Mouse (Mus musculus): ENCODE measurements around the gene Grhl1.
A peak's percentile ranks its signal among the peaks of the same experiment; 100 is the strongest.
"Not testable (repeated sequence)": the region's sequence is repeated elsewhere in the genome, so short reads cannot be mapped to it uniquely, and the experiment has no call there.

Grhl1 gene

DNA sequence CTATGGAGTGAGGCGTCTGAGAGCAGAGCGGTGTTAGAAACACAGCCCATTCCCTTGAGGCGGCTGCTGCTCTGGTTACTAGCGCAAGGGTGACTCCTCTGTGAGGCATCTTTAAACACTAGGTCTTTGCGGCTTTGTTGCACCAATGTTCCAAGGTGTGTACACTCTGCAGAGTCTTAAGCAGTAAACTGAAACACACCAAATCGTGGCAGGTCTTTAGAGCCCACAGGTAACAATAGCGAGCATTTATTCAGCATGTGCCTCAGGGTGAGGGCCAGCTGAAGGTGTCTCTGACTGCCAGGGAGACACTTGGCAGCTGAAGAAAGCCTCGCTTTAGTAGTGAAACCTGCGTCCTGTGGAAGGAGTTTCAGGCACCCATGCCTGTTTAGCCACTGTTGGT, 20.0 kb downstream of the Grhl1 start:
- no peak for DNase-seq

GRCm38 (mm10) chr12:24592956-24593672, 21.0 kb downstream of the Grhl1 start:
- DNase-seq = peak; percentile 48

DNA sequence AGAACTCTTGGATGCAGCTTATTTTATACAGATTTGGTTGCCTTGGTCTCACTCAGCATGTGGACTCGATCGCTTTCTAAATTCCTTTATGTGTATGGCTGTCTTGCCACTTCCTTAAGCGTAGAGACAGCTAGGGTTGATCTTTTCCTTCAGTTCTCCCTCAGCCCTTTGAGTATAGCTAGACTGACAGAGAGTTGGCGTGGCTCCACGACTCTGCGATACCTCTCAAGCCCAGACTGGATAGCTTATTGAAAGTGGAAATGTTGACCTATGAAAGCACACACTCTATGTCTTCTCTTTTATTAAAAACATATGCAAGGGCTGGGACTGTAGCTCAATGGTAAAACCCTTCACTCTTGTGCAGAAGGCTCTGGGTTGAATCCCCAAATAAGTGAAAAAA, 25.3 kb downstream of the Grhl1 start:
- no peak for DNase-seq

- no peak for DNase-seq
Observed at GRCm38 (mm10) chr12:24599366-24599895, 27.3 kb downstream of the Grhl1 start.

DNA sequence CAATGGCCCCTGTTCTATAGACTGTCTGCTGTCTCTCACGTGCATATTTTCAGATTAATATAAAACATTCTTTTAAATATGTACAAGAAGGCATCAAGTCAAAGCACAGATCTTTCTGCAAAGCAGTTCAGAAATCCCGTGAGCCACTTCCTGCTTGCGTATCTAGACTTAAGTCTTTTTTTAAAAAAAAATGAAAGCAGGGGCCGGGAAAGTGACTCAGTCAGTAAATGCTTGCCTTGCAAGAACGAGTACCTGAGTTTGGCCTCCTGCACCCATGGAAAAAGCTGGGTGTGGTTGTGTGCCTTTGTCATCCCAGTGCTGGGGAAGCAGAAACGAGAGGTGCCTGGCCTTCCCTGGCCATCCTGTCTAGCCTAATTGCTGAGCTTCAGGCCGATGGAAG, 28.0 kb downstream of the Grhl1 start:
- no peak for DNase-seq

DNA sequence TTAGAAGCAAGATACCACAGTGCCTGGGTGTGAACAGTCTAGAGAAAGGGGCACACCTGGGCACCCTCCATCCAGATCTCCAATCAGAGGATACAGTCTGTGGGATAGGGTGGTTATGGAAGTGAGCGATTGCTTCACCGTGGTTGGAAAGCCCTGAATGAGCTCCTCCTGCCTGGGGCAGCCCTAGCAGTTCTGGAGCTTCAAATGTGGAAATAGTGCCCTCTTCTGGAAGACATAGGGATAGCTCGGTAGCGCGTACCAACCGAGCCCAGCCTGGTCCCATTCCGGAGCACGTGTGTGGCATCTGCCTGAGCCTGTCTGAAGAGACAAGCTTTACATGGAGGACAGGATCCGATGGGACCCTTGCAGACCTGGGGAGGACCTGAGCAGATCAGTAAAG, 28.7 kb downstream of the Grhl1 start:
- peak; percentile 49 for DNase-seq

DNA sequence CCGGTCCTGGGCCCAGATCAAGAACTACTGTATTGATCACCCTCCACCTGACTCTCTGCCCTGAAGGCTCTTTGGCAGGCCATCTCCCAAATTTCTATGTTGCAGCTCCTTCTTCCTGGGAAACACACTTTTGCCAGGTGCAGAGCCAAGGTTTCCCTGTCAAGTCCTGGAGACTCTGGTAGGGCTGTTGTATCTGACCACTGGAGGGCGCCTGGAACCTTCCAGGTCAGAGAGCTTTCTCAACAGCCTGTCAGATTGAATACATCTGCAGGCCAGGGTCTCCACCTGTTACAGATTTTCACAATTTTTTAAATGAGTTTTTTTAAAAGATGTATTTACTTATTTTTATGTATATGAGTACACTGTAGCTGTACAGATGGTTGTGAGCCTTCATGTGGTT, 31.2 kb downstream of the Grhl1 start:
- DNase-seq = peak; percentile 83

GRCm38 (mm10) chr12:24606166-24606565, 34.1 kb downstream of the Grhl1 start:
- no peak for DNase-seq

DNA sequence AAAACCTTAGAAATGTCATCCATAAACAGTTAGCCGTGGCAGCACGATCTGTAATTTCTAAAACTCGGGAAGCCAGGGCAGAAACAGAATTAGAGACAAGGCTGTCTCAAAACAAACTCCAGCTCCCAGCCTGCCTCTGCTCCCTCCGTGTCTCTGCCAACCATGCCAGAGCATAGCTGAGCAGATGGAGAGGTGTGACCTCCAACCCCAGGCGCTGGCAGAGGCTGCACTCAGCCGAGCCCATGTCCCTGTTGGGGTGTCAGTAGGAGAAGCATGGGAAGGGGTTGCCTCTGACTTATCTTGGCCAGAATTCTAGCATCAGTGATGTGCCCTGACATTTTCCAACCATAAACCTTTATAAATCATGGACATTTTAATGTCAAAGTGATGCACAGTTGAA, 40.5 kb downstream of the Grhl1 start:
- DNase-seq = no peak

- no peak for DNase-seq
Observed at GRCm38 (mm10) chr12:24614452-24615075, 42.5 kb downstream of the Grhl1 start.

DNA sequence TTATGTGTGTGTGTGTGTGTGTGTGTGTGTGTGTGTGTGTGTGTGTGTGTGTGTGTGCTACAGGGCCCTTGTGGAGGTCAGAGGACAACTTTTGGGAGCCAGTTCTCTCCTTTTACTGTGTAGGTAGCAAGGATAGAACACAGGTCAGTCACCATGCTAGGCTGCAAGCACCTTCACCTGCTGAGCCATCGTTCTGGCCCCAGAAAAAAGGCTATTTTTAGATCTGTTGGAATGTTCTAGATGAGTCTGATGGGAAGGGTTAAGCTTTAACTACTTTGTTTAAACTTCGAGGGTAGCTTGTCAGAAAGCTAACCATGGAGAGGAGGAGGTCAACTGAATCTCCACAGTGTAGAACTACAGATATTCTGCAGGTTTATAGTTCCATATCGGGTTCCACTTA, 43.1 kb downstream of the Grhl1 start:
- no peak for DNase-seq

GRCm38 (mm10) chr12:24619436-24619835, 47.4 kb downstream of the Grhl1 start:
- DNase-seq = no peak

DNA sequence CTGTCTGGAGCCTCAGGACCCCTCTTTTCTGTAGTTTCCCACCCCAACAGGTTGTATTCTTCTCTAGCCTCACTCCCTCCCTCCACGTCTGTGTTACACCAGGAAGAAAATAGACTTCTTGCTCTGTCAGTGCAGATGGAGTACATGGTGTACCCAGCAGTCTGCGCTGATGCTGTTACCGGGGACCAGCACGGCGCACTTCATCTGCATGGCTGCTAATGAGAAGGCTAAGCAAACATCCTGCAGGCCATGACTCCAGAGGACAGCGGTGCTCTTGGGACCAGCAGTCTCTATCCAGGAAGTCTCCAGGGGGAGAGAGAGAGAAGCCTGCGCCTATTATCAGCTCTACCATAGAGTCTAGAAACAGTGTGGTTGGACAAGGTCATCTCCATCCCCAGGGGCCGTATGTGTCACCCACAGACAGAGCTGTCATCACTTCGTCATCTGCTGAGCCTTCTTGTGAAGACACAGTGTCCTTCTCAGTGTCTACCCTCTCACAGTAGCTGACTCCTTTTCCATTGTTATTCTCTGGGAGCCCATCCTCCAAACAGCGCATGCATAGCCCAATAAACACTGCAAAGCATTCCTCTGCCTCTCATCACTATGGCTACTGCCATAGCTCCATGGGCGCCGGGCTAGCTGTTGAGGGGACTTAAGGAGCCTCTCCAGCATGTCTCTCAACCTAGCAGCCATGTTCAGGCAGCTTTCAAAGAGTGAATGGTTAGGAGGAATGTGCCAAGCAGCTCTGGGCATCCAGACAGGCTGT, 51.6 kb downstream of the Grhl1 start:
- no peak for DNase-seq

- no peak for DNase-seq
Observed at GRCm38 (mm10) chr12:24626401-24626800, 54.3 kb downstream of the Grhl1 start.

GRCm38 (mm10) chr12:24627215-24627614, 55.1 kb downstream of the Grhl1 start:
- no peak for DNase-seq

DNA sequence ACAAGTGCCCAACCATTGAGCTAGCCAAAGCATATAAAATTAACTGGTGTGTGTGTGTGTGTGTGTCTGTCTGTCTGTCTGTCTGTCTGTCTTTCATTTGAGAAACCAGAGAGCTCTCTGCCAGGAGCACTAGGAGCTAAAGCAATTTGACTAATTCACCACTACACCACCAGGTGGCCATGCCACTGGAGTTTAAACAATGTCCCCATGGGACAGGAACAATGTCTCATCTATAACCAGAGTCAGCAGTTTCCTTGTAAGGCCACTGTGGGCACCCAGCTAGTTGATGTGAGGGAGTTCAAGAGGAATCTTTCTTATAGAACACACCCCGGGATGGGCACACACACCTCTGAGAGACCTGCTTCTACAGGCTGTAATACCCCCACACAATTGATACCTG, 58.1 kb downstream of the Grhl1 start:
- no peak for DNase-seq

DNA sequence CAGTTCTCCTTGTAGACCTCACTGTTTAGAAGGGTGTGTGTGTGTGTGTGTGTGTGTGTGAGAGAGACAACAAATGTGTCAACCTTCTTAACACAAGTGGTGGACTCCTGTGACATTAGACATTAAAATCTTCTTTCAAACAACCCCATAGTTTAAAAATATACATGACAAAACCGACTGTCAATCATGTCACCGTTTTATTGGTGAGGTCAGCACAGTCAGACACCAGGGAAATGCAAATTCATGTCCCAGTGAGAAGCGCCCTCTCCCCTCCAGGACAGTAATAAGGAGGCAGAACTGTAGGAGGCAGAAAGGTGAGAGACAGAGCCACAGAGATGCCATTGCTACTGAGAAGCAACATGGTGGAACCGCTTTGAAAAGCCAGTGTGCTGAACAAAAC, 60.3 kb downstream of the Grhl1 start:
- no peak for DNase-seq

- no peak for DNase-seq
Observed at GRCm38 (mm10) chr12:24633753-24634191, 61.7 kb downstream of the Grhl1 start.

- no peak for DNase-seq
Observed at GRCm38 (mm10) chr12:24634212-24634611, 62.1 kb downstream of the Grhl1 start.

GRCm38 (mm10) chr12:24634648-24635047, 62.6 kb downstream of the Grhl1 start:
- DNase-seq = no peak

- not testable (repeated sequence) for DNase-seq
Observed at GRCm38 (mm10) chr12:24638787-24639186, 66.7 kb downstream of the Grhl1 start.

GRCm38 (mm10) chr12:24642370-24642802, 70.3 kb downstream of the Grhl1 start:
- peak; percentile 62 for DNase-seq

DNA sequence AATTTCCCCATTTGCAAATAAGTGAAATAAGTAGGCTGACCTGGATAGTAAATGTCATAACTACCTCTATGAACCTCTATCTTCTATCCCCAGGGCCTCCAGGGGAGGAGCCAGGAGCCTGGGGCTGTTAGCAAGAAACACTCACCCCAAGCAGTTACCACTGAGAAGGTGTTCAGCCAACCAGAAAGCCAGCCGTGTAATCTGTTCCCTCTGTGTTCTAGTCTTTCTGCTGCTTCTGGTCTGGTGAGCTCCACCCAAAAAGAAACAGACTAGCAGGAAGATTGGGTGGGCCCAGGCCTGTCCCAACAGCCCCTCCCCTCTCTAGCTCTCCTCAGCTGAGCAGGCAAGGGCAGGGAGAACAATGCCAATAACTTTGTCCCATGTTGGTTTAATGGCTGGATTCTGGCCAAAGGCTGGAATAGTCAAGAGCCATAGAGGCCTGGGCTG, 72.1 kb downstream of the Grhl1 start:
- DNase-seq = no peak

GRCm38 (mm10) chr12:24645901-24646300, 73.8 kb downstream of the Grhl1 start:
- DNase-seq = no peak
